Mouse (Mus musculus) layer of hippocampus, adult 18-20 months (tissue): Measurements from ENCODE around the gene Krt78. TPM values are rescaled to one million over a fixed set of nuclear protein-coding genes. Genes with fewer than 3 reads are reported as not detected.

Experiments used
- DNase-seq, 2 experiments: peaks; one replicate each; pipeline ENCODE4 v3.0.0; 2022; ENCODE audit warnings: low spot score in 2 of 2
- total RNA-seq, 2 experiments: library from RNA; stranded (reverse); gene quantifications; 2 replicates each; pipeline ENCODE4 v1.2.3; 2021

Krt78 gene
- total RNA-seq, 2 experiments from 2014 or later: not detected

DNA sequence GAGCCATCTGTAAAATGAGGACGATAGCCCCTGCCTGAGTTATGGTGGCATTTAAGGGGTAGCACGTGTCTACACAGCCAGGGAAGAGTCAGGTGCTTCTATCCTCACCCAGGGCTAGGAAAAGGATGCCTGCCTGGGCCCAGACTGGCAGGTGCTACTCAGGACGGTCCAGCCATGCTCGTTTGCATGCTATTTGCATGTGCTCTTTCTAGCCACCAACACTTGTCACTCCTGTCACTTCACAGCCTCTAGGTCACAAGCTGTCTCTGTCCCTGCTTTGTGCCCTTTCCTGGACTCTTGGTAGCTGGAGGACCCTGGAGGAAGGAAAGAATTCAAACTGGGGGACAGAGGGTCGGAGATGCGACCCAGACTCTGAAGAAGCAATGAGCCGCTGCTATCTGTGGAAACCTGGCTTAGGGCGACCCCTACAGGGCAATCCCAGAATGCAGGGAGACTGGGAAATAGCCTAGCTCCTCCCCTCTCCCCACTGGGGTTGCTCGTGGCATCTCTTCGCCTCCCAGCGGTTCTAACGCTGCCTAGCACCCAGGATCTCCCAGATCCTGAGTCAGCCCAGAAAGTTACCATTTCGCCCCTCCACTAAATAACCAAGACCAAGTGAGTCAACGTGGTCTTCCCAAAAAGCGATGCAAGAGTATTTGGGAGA, 19.5 kb upstream of the Krt78 start:
- DNase-seq: peak; percentile 92 to 99

DNA sequence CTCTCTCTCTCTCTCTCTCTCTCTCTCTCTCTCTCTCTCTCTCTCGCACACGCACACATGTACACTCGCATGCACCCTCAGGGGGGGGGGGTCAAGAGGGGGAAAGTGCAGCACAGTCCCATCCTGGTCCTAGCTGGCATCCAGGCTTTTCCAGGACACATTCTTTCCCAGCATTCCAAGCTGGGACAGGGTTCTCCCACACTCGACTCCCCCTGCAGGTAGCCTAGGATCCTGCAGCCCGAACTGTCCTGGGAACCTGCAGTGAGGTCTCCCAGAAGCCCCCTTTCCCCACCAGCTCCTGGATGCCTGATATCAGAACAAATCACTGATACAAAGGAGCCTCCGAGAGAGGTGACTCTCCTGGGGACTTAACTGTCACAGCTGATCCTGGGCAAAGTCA, 16.4 kb upstream of the Krt78 start:
- peak in 1 of 2 experiments; percentile 27 for DNase-seq

DNA sequence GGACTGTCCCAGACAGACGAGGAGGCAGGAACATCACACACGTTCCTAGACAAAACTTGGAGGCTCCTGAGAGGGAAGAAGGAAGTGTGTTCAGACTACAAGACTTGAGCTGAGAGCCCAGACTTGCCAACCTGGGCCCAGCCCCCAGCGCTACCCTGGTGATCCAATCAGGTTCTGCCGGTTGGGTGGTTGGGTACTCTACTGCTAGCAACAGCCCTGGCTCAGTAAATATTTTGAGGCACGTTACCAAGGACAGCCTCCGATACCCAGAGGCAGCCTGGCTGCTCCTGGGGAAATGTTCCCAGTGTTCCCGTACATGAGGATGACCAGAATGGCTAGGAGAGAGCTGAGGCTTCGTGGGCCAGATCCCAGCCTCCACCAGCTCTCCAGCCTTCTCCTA, 12.7 kb upstream of the Krt78 start:
- DNase-seq: no peak

DNA sequence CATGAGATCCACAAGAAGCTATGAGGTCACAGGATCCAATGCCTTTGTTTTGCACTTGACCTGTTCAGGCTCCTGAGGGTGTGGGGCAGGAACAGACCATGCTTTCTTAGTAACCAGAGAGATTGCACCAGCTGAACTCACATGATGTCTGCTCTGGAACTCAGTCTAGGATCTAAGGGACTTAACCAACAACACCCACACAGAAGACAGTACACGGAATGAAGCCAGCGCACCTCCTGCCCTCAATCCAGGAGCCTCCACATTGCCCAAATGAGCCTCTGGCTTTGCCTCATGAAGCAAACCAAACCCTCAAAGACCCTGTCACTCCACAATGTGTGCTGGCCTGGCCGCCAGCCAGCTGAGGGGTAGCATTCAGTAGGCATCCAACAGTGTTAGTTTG, 4.8 kb upstream of the Krt78 start:
- DNase-seq: no peak

DNA sequence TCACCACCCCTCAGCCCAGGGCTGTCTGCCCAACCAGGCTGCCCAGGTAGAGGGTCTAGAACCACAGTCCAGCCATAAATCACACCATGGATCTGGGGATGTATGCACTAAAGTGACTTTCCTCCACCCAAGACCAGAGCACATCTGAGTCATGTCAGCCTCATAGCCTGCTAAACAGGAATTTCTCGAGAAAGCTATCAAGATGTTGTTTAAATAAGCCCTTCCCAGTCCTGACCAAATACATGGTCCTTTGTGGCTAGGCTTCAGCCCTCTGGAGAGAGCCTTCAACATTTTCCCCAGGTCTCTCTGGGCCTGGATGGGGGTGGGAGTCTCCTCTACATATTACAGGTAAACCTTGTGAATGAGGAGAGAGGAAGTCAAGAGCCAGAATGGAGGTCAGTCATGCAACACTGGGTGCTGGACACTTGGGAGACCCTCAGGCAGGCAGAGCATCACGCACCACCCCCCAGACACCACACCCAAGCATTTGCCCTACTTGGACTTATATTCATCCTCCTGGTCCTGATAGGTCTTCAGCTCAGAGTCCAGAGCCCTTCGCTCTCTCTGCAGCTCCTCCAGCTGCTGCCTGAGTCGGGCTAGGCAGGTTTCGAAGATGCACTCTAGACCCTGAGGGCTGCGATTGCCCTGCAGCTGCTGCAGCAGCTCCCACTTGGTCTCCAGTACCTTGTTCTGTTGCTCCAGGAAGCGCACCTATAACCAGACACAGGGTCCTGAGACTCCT, 1.2 kb downstream of the Krt78 start:
- no peak for DNase-seq

DNA sequence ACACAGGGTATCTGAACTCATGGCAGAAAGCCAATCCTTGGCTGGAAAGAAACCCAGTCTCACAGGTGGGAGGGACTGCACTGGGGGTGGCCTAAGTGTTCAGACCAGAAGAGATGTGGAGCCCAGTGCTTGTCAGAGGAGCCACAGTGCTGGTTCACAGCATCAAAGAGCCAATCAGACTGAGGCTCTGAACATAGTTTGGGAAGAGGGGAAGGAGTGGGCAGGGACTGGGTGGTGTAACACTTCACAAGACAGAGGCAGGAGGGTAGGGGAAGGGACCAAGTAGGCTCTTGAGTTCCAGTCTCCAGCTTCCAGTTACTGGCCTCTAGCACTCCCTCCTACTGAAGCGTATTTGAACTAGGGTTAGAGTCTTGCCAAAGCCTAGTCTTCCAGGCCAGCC, 8.7 kb downstream of the Krt78 start:
- DNase-seq: no peak

DNA sequence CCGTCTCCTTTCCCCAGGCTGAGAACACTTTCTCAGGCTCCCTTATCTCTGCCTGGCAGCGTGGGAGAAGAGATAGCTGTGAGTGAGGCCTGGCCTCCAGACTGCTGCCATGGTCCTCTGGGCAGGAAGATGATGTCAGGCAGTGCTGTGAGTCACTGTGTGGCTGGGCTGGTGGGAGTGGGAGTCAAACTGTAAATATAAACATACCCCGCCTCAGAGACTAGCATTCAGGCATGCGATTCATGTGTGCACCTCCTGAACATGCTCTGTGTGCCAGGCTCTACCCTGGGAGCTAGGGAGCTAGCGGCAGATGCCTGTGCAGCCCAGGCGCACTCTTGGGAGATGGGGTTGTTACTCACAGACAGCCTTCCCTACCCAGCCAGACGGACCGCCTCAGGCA, 12.1 kb downstream of the Krt78 start:
- peak; percentile 5 to 25 for DNase-seq

DNA sequence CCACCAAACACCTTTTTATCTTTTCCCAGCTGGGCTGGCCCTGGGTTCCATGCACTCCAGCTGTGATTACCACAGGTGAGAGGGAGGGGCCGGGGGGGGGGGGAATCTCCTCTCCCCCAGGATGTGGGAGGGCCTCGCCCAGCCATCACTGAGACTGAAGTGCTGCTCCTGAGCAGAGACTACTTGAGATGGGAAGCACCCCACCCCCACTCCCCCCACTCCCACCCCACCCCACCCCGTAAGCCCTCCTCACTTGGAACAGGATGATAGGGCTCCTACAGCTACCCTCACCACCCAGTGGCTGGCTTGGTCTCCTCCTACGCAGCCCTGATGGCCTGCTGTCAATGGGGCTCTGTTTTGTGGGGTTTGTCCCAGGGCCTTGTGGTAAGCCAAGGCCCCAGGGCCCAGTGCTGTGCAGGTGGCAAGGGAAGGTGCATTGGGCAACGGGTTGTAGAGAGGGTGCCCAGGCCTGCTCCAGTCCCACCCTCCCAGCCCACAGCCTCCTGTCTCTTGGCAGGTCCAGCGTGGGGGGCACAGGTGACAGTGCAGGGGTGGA, 13.7 kb downstream of the Krt78 start, which contains the start of gene Krt79:
Gene Krt79, minus strand, starts transcription at position 51 of the 556 bp plus-strand sequence.
- no peak for DNase-seq

DNA sequence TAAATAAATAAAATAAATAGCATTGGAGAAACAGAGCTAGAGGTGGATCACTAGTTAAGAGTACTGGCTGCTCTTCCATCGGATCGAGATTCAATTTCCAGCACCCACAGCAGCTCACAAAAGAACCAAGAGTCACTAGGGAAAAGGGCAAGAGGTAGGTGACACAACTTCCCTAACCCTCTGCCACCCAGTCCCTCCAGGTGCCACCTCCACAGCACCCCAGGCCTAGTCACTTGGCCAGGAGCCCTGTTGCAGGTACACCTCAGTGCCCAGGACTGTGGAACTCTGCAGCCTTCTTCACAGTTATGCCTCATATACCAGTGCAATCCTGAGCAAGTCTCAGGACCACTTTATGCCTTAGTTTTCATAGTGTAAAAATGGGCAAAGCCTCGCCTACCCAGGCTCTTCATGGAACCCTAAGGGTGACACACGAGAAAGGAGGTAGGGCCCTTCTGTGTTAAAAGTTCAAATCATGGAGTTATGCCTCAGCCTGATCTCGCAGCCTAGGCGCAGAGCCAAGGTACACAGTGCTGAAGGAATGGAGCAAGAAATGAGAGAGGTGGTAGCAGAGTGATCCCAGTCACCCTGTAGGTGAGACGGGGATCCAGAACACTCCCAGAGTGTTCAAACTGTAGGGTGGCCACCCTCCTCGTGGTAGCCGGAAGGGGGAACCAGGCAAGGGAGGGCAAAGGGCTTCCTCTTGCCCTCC, 15.3 kb downstream of the Krt78 start:
- DNase-seq: no peak

DNA sequence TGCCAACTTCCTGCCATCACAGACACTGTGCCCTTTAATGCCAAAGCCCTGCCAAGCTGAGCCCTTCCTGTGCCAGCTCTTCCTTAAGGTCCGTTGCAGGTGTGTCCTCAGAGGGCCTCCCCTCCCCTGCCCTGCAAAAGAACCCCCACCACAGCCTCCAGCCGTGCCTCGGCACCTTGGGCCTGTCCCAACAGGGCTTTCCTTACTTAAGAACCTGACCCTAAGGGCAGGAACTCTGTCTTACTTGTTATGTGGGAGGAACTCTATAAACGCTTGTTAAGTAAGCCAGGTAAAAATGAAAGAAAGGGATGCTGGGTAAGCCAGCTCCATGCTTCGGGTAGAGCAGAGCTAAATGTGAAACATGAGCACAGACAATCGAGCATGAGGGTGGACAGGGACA, 21.1 kb downstream of the Krt78 start:
- no peak for DNase-seq

DNA sequence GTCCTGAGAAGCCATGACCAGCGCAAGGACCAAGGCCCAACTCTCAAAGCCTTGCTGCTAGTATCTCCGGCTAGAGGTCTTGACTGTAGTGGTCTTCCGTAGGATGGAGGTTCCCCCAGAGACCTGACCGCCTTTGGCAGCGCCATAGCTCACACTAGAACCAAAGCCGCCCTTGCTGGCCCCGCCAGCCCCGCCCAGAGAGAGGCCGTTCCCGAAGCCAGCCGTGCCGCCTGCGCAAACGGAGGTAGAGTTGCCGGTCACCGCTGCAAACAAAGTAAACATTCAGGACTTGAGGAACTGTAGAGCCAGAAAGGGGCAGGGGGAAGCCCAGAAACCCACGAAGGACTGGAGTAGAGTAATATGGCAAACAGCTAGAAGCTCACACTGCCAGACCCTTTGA, 24.4 kb downstream of the Krt78 start:
- no peak for DNase-seq

DNA sequence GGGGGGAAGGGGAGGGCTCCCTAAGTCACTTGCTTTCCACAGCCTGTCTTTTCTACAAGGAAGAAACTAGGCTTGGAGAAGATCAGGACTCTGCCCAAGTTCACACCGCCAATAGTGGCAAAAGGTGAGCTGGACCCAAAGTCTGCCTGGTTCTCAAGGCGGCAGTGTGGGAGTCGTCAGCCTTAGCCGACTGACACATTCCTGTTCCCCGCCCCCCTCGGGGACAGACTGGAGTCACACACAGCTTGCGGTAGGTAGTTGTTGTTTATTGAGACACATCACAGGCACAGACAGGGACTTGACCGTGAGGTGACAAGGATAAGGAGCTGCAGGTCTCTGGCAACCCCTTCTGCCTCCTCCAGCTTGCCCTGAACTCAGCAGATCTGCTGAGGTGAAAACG, 25.0 kb downstream of the Krt78 start:
- DNase-seq: no peak

DNA sequence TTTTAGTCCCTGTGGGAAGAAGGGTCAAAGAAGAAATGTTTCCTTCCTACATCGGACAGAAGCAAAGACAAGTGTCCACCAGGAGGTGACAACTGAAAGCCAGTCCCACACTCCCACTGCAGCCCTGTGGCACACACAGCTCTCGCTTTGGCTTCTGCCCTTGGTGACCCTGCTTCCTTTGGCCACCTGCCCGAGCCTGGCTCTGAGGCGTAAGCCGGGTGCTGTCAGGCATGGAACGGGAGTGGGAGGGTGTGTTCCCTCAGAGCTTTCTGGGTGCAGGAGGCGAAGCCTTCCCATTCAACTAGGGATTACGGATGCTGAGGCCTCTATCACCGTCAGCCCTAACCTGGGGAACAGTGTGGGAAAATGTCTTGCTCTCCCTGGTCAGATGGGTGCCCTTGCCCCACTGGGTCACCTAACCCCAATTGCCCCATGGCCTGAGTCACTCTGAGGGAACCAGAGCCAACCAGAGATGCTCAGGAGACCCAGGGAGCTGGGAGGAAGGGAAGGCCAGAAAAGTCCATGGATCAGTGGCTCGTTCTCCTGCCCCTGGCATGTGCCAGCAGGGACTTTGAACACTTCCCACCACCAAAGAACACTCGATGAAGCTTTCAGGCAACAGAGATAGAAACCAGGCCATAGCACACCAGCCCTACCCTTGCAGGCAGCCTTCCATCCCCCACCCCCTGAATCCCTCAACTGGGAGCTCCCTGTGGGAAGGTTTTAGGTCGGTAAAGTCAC, 26.6 kb downstream of the Krt78 start:
- no peak for DNase-seq

DNA sequence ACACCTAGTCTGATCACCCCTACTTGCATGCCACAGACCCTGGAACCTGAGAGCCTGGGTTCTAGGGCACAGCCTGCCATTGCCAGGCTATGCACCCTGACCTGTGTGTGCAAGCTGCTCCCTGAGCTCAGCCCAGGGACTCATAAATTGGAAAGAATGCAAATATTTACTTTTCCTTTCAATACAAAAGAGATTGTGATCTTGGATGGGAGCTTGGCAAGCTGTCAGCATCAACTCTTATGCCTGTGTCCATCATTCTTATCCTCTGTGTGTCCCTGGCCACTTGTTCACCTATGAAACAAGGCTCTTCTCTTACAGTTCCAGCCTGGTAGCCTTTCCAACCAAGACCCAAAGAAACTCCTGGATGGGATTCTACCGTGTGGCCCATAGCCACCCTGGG, 29.0 kb downstream of the Krt78 start:
- no peak for DNase-seq

DNA sequence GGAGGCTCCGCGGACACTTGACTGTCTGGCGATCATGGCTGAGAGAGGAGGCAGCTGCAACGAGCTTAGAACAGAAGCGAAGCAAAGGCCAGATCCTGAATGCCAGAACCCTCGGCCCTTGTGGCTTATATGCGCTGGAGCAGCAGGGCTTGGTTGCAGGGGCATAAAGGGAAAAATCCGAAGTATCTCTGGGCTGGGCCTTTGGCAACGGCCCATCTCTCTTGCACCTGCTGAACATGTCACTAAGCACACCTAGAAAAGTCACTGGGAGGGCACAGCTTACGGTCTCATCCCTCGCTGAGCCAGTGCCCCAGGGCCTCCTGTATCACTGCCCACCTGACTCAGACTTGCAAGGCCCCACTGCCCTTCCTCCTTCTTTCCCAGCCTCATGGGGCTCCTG, 29.5 kb downstream of the Krt78 start, which contains the start of gene Krt4:
Gene Krt4, minus strand, starts transcription at position 101 of the 400 bp plus-strand sequence.
- no peak for DNase-seq

DNA sequence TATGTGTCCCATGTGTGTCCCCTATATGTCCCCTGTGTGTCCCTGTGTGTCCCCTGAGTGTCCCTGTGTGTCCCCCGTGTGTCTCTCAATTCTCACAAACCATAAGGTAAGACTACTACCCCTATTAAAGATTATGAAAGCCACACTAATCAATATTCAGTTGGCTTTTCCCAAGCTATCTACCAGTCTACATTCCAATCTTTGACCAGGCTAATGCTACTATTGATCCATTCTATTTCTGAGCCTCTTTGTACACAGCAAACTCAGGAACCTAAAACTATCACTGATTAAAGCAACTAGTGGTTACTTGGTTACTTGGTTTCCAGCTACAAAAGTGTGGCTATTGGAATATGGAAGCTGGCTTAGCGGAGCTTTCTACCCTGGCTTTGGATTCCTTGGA, 31.8 kb downstream of the Krt78 start:
- DNase-seq: no peak

DNA sequence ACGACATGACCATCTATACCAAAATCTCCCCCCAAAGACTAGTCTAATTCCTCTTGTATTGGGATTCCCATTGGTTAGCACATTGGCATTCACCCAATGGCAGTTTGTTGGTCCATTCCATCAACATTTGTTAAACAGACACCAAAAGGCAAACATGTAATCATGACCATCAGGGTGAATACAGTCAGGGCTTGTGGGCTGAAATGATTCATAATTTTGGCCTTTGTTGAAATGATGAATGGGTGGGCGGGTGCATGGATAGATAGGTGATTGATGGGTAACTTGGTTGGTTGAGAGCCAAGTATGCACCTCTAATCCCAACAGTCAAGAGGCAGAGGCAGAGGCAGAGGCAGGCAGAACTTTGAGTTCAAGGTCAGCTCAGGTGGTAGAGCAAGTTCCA, 38.0 kb downstream of the Krt78 start:
- no peak for DNase-seq

DNA sequence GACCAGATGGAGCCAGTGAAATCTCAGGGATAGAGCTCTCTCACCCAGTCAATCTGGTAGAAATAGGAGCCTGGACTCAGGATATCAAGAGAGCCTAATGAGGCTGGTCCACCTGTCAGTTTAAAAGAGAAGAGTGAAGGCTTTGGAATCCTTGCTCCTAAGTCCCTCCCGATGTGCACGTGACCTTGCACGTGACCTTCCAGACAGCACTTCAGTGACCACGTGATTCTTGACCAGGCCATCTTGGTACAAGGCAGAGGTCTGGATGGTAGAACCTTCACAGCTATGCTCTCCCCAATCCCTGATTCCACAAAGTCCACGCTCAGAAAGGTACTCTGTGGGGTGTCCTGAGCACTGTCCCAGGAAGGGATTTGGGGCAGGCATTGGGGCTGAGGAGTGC, 49.2 kb downstream of the Krt78 start:
- no peak for DNase-seq

DNA sequence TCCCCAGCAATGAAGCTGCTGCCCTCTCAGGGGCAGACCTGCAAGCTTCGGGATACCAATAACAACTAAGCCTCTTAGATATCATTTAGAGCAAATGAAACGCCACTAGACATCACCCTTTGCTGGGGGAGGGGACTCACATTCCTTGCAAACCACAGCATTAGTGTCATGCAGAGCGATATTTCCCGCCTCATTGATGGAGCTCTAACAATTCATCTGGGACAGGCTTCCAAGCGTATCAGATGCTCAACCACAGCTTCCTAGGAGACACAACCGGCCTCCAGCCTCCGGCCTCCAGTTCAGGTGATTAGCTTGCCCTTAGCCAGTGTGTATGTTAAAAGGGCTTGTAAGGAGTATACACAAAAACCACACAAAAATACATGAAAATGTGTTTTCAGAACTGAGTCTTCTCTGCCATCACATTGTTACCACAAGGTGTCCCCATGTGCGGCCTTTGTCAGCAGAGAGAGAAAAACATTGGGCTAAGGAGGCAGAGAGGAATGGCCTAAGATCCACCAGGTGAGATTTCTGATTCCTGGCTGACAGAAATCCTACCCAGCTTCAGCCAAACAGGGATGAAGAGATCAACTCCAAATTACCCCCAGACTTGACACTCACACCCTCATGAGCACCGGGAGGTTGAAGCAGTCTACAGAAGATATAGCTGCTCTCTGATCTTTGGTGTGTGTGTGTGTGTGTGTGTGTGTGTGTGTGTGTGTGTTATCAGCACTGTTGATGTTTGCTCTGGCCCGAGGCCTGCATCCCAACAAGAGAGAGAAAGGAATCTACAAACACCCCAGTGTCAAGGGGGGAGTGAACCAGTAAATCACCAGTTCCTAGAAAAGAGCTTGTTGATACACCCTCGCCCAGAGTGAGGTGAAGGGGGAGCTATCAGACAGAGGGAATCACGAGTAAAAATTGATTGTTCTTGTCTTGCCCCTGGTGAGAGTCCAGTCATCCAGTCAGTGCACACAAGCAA, 51.6 kb downstream of the Krt78 start:
- no peak for DNase-seq
